Mouse (Mus musculus): ENCODE data around the gene Ak2. TPM values are rescaled to one million over a fixed set of nuclear protein-coding genes. Genes with fewer than 3 reads are reported as not detected.

Gene Ak2
- total and polyA plus RNA-seq, 3 experiments = 269 to 363 (median 280) TPM

DNA sequence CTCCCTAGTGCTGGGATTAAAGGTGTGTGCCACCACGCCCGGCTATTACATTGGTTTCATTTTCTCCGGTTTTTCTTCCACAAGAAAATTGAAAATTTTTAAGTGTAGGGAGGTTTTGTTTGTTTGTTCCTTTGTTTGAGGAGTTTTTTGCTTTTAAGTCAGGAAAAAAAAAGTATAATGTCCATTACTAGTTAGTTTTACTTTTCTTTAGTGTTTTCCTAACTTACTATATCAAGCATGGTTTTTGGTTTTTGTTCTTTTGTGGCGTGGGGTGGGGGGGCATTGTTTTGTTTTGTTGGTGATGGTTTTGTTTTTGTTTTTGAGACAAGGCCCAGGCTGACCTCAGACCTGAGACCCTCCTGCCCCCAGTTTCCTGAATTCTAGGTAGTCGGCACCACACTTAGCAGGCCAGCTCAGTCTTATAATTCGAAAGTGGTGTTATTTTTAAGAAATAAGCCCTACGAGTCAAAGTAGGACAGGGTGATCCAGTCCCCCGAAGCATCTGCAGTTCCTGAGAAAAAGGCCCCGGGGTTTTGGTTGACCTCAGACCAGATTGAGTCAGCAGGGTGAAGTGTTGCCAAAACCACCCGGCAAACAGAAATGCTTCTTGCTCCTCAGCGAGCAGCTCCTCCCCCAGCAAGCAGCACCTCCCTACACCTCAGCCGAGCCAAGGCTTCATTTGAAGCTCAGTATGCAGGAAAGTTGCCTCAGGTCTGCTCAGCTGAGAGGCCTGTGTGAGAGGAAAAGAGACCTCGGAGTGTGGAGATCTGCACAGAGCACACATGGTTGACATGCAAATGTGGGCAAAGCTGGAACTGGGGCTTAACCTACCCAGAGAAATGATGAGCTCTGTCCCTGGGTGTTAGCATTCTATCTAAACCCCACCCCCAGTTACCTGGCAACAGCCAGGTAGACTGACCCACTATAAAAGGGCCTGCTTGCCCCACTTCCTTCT is 43.2 kb downstream of the Ak2 start (continued):
- TF ChIP-seq ZMIZ1 (IDR thresholded peaks at IDR 0.05; ENCODE audit: low read depth, low read length) (peak; percentile 48), ELF1 (IDR thresholded peaks at IDR 0.05; ENCODE audit: low read depth, low read length) (peak; percentile 58; the same call in 1 of the 2 replicates), JUND (conservative IDR thresholded peaks at IDR 0.05; ENCODE audit: low read depth, low read length) (peak; percentile 85), SMC3 (IDR thresholded peaks at IDR 0.05; ENCODE audit: low read depth, low read length) (peak; percentile 32; the same call in 1 of the 2 replicates), NELFE (IDR thresholded peaks at IDR 0.05; ENCODE audit: low read depth, low read length) (peak; percentile 59), RAD21 (IDR thresholded peaks at IDR 0.05; ENCODE audit: low read depth, low read length) (peak; percentile 13), GABPA (IDR thresholded peaks at IDR 0.05; ENCODE audit: insufficient replicate concordance, low read depth, low read length) (no peak), MEF2A (IDR thresholded peaks at IDR 0.05; ENCODE audit: borderline replicate concordance, low read depth, low read length) (peak; percentile 97), EP300 (IDR thresholded peaks at IDR 0.05; ENCODE audit: low read length) (peak; percentile 93), CHD1 (IDR thresholded peaks at IDR 0.05; ENCODE audit: low read depth, low read length) (peak; percentile 93), MAX (IDR thresholded peaks at IDR 0.05; ENCODE audit: low read length) (peak; percentile 83), POLR2A (IDR thresholded peaks at IDR 0.05; ENCODE audit: low read depth, low read length) (peak; percentile 63)

DNA sequence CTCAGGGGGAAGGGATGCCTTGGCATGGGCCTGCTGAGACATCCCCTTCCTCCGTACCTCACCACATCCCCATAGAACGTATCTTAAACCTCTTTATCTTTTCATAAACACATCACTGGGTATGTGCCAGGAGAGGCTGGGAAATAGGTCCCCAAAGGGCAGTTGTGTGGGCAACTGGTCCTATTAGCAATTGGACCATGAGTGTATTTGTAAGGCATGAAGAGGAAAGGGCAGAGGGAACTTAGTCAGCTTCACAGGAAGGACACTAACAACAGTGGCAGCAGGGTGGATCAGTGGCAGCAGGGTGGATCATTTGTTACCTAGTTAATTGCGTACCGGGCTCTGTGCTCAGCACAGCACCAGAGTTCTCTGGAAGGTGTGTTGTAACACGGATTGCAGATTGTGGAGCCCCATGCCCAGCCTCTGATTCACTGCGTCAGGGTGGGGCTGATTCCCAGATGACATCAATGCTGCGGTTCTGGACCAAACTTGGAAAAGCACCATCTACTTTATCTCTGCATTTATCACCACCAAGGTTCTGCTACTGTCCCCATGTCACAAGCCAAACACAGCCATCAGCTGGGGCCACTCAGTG is 44.2 kb downstream of the Ak2 start:
- no peaks in the 10 kb centered on the region for H3K36me3 ChIP-seq (replicated peaks in 1 of 2; ENCODE audit: control insufficient read depth in 1 of 2, insufficient read depth in 1 of 2, low read length in 1 of 2)
- H3K9me3 ChIP-seq (replicated peaks; ENCODE audit: low read length) = no peaks in the 10 kb centered on the region
- no peaks in the 10 kb centered on the region for H3K79me2 ChIP-seq (replicated peaks; ENCODE audit: control insufficient read depth, extremely low read depth, insufficient read depth, poor library complexity, severe bottlenecking)
- H3K27me3 ChIP-seq (replicated peaks) = no peaks in the 10 kb centered on the region
- dilution Hi-C loops (cut with MboI; ENCODE audit: extremely low pct_ligation_motif_present, extremely low pct_unique_long_range_greater_than_20kb, low sequenced_read_pairs) (no loop called here), in situ Hi-C loops (cut with MboI; ENCODE audit: low pct_ligation_motif_present, low pct_unique_long_range_greater_than_20kb, low sequenced_read_pairs) (loop anchor here (10.0 kb wide), 1 partner anchor 61 kb away; no protein-coding TSS in a partner anchor)
- H3K4me3 ChIP-seq (replicated peaks in 1 of 3; ENCODE audit: low read depth in 2 of 3, low read length in 2 of 3, poor library complexity in 1 of 3) = no peak overlapping the region
- H3K4me2 ChIP-seq (ENCODE audit: insufficient read depth, low read depth, poor library complexity, severe bottlenecking) = peak overlapping the region; percentile 23; the same call in 1 of the 2 replicates
- H3K4me1 ChIP-seq (ENCODE audit: control insufficient read depth in 1 of 2, insufficient read depth in 2 of 2) = peaks cover 19 to 44% of the 10 kb centered on the region in 2 experiments
- no peak for DNase-seq (ENCODE audit: extremely low read depth)
- H3K27ac ChIP-seq (ENCODE audit: insufficient read depth, low read depth) = peak overlapping the region; percentile 79
- TF ChIP-seq CTCF (conservative IDR thresholded peaks at IDR 0.05 in 1 of 2, IDR thresholded peaks at IDR 0.05 in 1 of 2; ENCODE audit: low read depth in 2 of 2, low read length in 2 of 2) (no peak), MXI1 (IDR thresholded peaks at IDR 0.05; ENCODE audit: low read depth, low read length) (no peak), ZC3H11A (IDR thresholded peaks at IDR 0.05; ENCODE audit: low read depth, low read length) (no peak), E2F4 (IDR thresholded peaks at IDR 0.05; ENCODE audit: insufficient replicate concordance, low read depth, low read length) (no peak), USF2 (conservative IDR thresholded peaks at IDR 0.05; ENCODE audit: low read depth, low read length) (no peak), SMC3 (IDR thresholded peaks at IDR 0.05; ENCODE audit: low read depth, low read length) (no peak), POLR2AphosphoS2 (IDR thresholded peaks at IDR 0.05; ENCODE audit: low read depth, low read length) (no peak), CHD1 (IDR thresholded peaks at IDR 0.05; ENCODE audit: low read depth, low read length) (no peak)
- H3K9ac ChIP-seq (ENCODE audit: insufficient read depth, low read depth) = no peak overlapping the region

All from CH12.LX (cell line).